Mouse (Mus musculus) testis, adult 2 months (tissue): ENCODE results near the gene Acaca.

Experiments used
- CTCF ChIP-seq: fragments of 200-500 bp; IDR thresholded peaks from 2 replicates; pipeline ENCODE4 v1.5.1; 2012; ENCODE audit warnings: low read depth, mild to moderate bottlenecking, inconsistent platforms, low read length, moderate library complexity; ENCODE audit not compliant: control insufficient read depth, insufficient read depth, insufficient replicate concordance
- POLR2A ChIP-seq: fragments of 200-500 bp; IDR thresholded peaks from 2 replicates; pipeline ENCODE4 v1.6.1; 2012; ENCODE audit warnings: low read depth, mild to moderate bottlenecking, inconsistent platforms, low read length, moderate library complexity; ENCODE audit not compliant: control insufficient read depth

DNA sequence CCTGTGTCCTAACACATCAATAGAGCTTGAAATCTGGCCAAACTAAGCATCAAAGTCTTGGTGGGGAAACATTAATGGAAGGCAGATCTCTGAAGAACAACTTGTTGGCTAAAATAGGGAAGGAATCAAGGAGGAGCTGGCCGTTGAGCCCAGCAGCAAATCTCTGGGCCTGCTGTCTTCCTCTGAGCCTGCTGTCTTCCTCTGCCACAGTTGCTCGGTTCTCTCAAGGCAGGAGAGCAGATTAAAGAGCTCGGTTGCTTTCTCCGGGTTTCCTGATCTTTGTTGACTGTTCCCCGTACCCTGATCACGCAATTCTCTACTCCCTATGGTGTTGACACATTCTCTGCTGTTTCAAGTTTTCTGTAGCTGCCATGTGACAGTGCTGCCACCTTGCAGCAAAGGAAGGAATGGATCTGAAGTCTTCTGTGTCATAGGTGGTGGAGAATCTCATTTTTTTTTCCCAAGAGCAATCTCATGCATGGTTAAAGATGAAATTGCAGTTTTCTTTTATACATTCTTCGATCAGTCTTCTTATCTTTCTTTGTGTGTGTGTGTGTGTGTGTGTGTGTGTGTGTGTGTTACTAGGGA, 39.3 kb downstream of the Acaca start:
- TF ChIP-seq CTCF, result no peak
- TF ChIP-seq POLR2A, result no peak
